Mouse (Mus musculus) right cerebral cortex, adult 2 months (tissue): ENCODE measurements at regions not wholly inside any gene's neighbourhood (a gene's known extent, or its start where the extent isn't known, plus 50 kb on each side); places are given as distances from the start of the nearest gene placed in this dataset.

ENCODE experiments used
- DNase-seq, 2 experiments: peaks; one replicate each; pipeline ENCODE4 v3.0.0; 2021 to 2022; ENCODE audit warnings: low spot score in 2 of 2

- DNase-seq, result no peak
Measured at GRCm38 (mm10) chrX:35791273-35791672, 97.4 kb upstream of the Dock11 start.

DNA sequence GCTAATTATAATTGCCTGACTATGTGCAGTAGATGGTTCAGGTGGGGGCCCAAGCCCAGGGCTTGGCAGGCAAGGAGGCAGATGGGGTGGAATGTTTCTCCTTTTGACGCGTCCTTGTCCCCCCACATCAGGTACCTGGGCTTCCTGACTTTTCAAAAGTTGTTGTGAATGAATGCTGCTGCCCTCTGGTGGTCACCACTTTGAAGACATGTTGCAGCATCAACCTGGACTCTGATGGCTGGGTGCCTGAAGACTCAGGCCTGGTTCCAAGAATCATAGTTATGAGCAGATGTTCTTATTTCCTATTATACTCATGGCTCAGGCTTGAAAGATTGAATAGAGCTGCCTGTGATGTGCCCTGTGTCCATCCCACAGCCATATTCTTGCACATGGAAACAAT is 75.4 kb upstream of the Dock11 start:
- peak; percentile 14 to 17 for DNase-seq

- DNase-seq, result peak; percentile 34 to 43
Measured at GRCm38 (mm10) chrX:35834411-35834810, 54.2 kb upstream of the Dock11 start.

- no peak for DNase-seq
Measured at GRCm38 (mm10) chrX:35838064-35838463, 50.6 kb upstream of the Dock11 start.
